Mouse (Mus musculus): Measurements from ENCODE around the gene Grik3. TPM values are rescaled to one million over a fixed set of nuclear protein-coding genes. Genes with fewer than 3 reads are reported as not detected.

Grik3 gene
- polyA plus RNA-seq, 1 experiment from 2014 or later: 0.41 TPM

- Histone ChIP-seq H3K9me3 (replicated peaks; ENCODE audit: control insufficient read depth, low read length) (no peaks in the 10 kb centered on the region), H3K27me3 (ENCODE audit: control insufficient read depth, insufficient read depth, low read length) (no peaks in the 10 kb centered on the region), H3K9ac (ENCODE audit: low read length) (no peak overlapping the region), H3K27ac (ENCODE audit: low read length) (no peak overlapping the region), H3K4me3 (replicated peaks; ENCODE audit: low read length) (no peak overlapping the region), H3K36me3 (ENCODE audit: control insufficient read depth, insufficient read depth, low read length) (no peaks in the 10 kb centered on the region), H3K4me2 (ENCODE audit: low read depth, low read length) (no peak overlapping the region), H3K4me1 (ENCODE audit: control insufficient read depth, insufficient read depth, low read length) (peaks cover 5% of the 10 kb centered on the region; the same call in 1 of the 2 replicates)
- ATAC-seq (ENCODE audit: insufficient read depth, low FRiP score): no peak
- 71% methylated on average over 3 of the region's 3 CpGs for WGBS
Observed at GRCm38 (mm10) chr4:125584676-125585075, 94.2 kb downstream of the Grik3 start.

DNA sequence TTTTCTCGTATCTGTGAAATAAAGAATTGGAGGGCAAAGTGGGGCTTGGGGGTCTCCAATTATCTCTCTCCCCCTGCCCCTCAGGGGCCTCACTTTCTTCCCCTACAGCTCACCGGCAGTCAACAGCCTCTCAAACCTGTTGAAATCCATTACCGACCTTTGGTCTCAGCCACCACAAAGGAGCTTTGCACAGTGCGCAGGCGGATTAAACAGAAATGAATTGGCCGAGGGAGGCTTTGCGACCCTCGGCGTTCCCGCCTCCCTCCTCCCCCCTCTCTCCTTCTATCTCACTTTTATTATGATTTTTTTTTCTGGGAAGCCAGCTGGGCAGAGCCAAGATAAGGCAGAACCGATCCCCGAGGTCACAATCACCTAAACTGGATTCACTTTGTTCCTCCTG, 97.1 kb downstream of the Grik3 start:
- H3K27ac ChIP-seq (ENCODE audit: low read length): no peak overlapping the region
- no peaks in the 10 kb centered on the region for H3K9me3 ChIP-seq (replicated peaks; ENCODE audit: control insufficient read depth, low read length)
- ATAC-seq (ENCODE audit: insufficient read depth, low FRiP score): no peak
- no peaks in the 10 kb centered on the region for H3K36me3 ChIP-seq (ENCODE audit: control insufficient read depth, insufficient read depth, low read length)
- peak overlapping the region; percentile 34 for H3K4me2 ChIP-seq (ENCODE audit: low read depth, low read length)
- WGBS: 11% methylated on average over 12 of the region's 12 CpGs
- peaks cover 5% of the 10 kb centered on the region; the same call in 1 of the 2 replicates for H3K4me1 ChIP-seq (ENCODE audit: control insufficient read depth, insufficient read depth, low read length)
- peak overlapping the region; percentile 6; the same call in 1 of the 2 replicates for H3K4me3 ChIP-seq (replicated peaks; ENCODE audit: low read length)
- H3K27me3 ChIP-seq (ENCODE audit: control insufficient read depth, insufficient read depth, low read length): no peaks in the 10 kb centered on the region
- no peak overlapping the region for H3K9ac ChIP-seq (ENCODE audit: low read length)

DNA sequence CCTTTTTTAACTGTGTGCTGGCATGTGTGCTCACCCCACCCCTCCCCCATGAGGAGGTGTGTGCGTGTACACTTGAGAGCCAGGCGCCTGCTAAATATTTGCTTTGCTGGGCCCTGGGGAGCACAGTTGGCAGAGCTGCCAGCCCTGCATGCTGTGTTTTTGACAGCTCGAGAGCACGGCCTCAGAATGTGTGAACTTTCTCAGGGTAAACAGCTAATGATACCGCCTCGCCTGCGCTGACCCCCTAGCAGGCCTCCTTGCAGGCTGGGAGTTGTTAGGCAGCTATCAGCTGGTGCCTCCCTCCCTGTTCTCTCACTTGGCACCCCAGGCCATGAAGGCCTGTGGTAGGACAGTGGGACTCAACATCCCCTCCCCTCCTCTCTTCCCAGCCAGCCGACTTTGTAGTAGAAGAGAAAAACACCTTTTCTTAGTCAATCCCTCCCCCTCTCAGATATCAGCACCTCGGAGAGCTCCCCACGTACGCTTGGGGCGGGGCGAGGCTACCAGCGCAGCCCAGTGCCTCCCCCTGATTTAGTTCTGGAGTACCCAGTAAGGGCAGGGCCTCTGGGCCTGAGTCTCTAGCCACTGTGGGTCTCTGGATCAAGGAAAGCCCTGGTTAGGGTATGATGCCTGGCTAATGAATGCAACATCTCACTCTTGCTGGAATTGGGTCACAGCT, 99.9 kb downstream of the Grik3 start:
- no peak overlapping the region for H3K4me3 ChIP-seq (replicated peaks; ENCODE audit: low read length)
- ATAC-seq (ENCODE audit: insufficient read depth, low FRiP score): peak; percentile 65; the same call in 1 of the 2 replicates
- H3K27ac ChIP-seq (ENCODE audit: low read length): no peak overlapping the region
- no peak overlapping the region for H3K9ac ChIP-seq (ENCODE audit: low read length)
- 6% methylated on average over 14 of the region's 14 CpGs for WGBS
- H3K4me2 ChIP-seq (ENCODE audit: low read depth, low read length): no peak overlapping the region
- H3K27me3 ChIP-seq (ENCODE audit: control insufficient read depth, insufficient read depth, low read length): no peaks in the 10 kb centered on the region
- H3K36me3 ChIP-seq (ENCODE audit: control insufficient read depth, insufficient read depth, low read length): no peaks in the 10 kb centered on the region
- no peaks in the 10 kb centered on the region for H3K9me3 ChIP-seq (replicated peaks; ENCODE audit: control insufficient read depth, low read length)
- peaks cover 5% of the 10 kb centered on the region; the same call in 1 of the 2 replicates for H3K4me1 ChIP-seq (ENCODE audit: control insufficient read depth, insufficient read depth, low read length)

DNA sequence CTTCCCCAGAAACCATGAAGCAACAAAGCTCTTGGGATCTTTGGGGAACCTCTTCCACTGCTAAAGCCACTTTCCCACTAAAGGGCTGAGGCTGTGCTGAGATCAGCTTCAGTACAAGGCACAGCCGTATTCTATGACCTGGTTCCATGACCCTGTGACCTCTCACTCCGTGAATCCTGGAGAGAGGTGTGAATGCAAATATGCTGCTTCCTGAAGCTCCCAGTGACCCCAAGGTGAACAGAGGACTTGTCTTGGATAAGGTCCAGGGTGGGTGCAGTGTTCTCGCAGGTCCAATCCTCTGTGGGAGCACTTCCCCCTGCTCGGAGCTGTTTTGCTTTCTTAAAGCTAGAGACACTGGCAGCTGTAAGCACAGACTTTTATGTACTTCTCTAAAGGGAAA, 102.2 kb downstream of the Grik3 start:
- Histone ChIP-seq H3K4me3 (replicated peaks; ENCODE audit: low read length) (no peak overlapping the region), H3K27ac (ENCODE audit: low read length) (no peak overlapping the region), H3K9ac (ENCODE audit: low read length) (no peak overlapping the region), H3K4me1 (ENCODE audit: control insufficient read depth, insufficient read depth, low read length) (peaks cover 5% of the 10 kb centered on the region; the same call in 1 of the 2 replicates), H3K27me3 (ENCODE audit: control insufficient read depth, insufficient read depth, low read length) (no peaks in the 10 kb centered on the region), H3K4me2 (ENCODE audit: low read depth, low read length) (no peak overlapping the region), H3K36me3 (ENCODE audit: control insufficient read depth, insufficient read depth, low read length) (no peaks in the 10 kb centered on the region), H3K9me3 (replicated peaks; ENCODE audit: control insufficient read depth, low read length) (no peaks in the 10 kb centered on the region)
- ATAC-seq (ENCODE audit: insufficient read depth, low FRiP score): no peak
- 23% methylated on average over 4 of the region's 4 CpGs for WGBS

DNA sequence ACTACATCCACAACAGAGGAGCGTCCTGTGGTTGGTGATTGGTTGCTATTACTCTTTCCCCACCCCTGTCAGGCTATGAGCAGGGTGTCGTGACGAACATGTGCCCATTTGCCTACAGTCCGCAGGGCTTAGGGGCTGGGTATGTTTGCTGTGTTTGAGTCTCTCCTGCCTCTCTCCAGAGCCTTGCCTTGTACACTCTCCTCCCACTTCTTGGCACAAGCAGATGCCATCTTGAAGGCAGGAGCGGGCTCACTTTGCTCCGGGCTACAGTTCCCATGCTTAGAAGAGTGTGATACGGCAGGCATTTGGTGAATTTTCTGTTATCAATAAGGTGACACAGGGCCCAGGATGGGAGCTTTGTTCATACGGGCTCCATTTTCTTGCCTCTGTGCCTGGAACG, 104.5 kb downstream of the Grik3 start:
- Histone ChIP-seq H3K4me3 (replicated peaks; ENCODE audit: low read length) (no peak overlapping the region), H3K9me3 (replicated peaks; ENCODE audit: control insufficient read depth, low read length) (no peaks in the 10 kb centered on the region), H3K4me1 (ENCODE audit: control insufficient read depth, insufficient read depth, low read length) (no peaks in the 10 kb centered on the region), H3K36me3 (ENCODE audit: control insufficient read depth, insufficient read depth, low read length) (no peaks in the 10 kb centered on the region), H3K9ac (ENCODE audit: low read length) (no peak overlapping the region), H3K4me2 (ENCODE audit: low read depth, low read length) (no peak overlapping the region), H3K27me3 (ENCODE audit: control insufficient read depth, insufficient read depth, low read length) (no peaks in the 10 kb centered on the region), H3K27ac (ENCODE audit: low read length) (no peak overlapping the region)
- no peak for ATAC-seq (ENCODE audit: insufficient read depth, low FRiP score)
- 80% methylated on average over 9 of the region's 9 CpGs for WGBS

DNA sequence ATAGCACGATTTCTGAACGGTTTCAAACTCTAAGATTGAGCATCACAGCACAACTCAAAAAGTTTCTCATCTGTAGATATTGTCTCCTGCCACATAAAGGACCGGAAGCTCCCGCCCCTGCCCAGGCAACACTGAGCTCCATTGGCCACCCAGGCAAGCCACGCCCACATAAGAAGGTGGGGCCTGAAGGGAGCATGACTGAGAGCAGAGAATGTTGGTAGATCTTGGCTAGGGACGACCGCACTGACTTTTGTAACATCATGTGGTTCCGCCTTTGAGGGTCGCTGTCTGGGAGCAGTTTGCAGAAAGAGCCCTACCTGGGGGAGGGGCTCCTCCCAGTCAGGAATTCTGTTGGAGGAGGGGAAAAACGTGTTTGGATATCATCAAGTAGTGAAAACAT, 108.2 kb downstream of the Grik3 start:
- H3K36me3 ChIP-seq (ENCODE audit: control insufficient read depth, insufficient read depth, low read length): no peaks in the 10 kb centered on the region
- no peaks in the 10 kb centered on the region for H3K27me3 ChIP-seq (ENCODE audit: control insufficient read depth, insufficient read depth, low read length)
- H3K9ac ChIP-seq (ENCODE audit: low read length): no peak overlapping the region
- H3K4me1 ChIP-seq (ENCODE audit: control insufficient read depth, insufficient read depth, low read length): no peaks in the 10 kb centered on the region
- H3K27ac ChIP-seq (ENCODE audit: low read length): no peak overlapping the region
- no peak overlapping the region for H3K4me3 ChIP-seq (replicated peaks; ENCODE audit: low read length)
- no peak for ATAC-seq (ENCODE audit: insufficient read depth, low FRiP score)
- no peaks in the 10 kb centered on the region for H3K9me3 ChIP-seq (replicated peaks; ENCODE audit: control insufficient read depth, low read length)
- no peak overlapping the region for H3K4me2 ChIP-seq (ENCODE audit: low read depth, low read length)
- 39% methylated on average over 10 of the region's 10 CpGs for WGBS

GRCm38 (mm10) chr4:125599510-125600005, 109.1 kb downstream of the Grik3 start:
- H3K27ac ChIP-seq (ENCODE audit: low read length): no peak overlapping the region
- no peak overlapping the region for H3K4me3 ChIP-seq (replicated peaks; ENCODE audit: low read length)
- no peaks in the 10 kb centered on the region for H3K27me3 ChIP-seq (ENCODE audit: control insufficient read depth, insufficient read depth, low read length)
- WGBS: 49% methylated on average over 3 of the region's 3 CpGs
- no peak overlapping the region for H3K4me2 ChIP-seq (ENCODE audit: low read depth, low read length)
- no peak overlapping the region for H3K9ac ChIP-seq (ENCODE audit: low read length)
- H3K9me3 ChIP-seq (replicated peaks; ENCODE audit: control insufficient read depth, low read length): no peaks in the 10 kb centered on the region
- no peak for ATAC-seq (ENCODE audit: insufficient read depth, low FRiP score)
- no peaks in the 10 kb centered on the region for H3K36me3 ChIP-seq (ENCODE audit: control insufficient read depth, insufficient read depth, low read length)
- no peaks in the 10 kb centered on the region for H3K4me1 ChIP-seq (ENCODE audit: control insufficient read depth, insufficient read depth, low read length)

- no peak for ATAC-seq (ENCODE audit: insufficient read depth, low FRiP score)
- no peak overlapping the region for H3K27ac ChIP-seq (ENCODE audit: low read length)
- no peaks in the 10 kb centered on the region for H3K36me3 ChIP-seq (ENCODE audit: control insufficient read depth, insufficient read depth, low read length)
- WGBS: 41% methylated on average over 8 of the region's 8 CpGs
- H3K27me3 ChIP-seq (ENCODE audit: control insufficient read depth, insufficient read depth, low read length): no peaks in the 10 kb centered on the region
- no peaks in the 10 kb centered on the region for H3K4me1 ChIP-seq (ENCODE audit: control insufficient read depth, insufficient read depth, low read length)
- H3K9me3 ChIP-seq (replicated peaks; ENCODE audit: control insufficient read depth, low read length): no peaks in the 10 kb centered on the region
- H3K9ac ChIP-seq (ENCODE audit: low read length): no peak overlapping the region
- no peak overlapping the region for H3K4me2 ChIP-seq (ENCODE audit: low read depth, low read length)
- H3K4me3 ChIP-seq (replicated peaks; ENCODE audit: low read length): no peak overlapping the region
Observed at GRCm38 (mm10) chr4:125600642-125601041, 110.1 kb downstream of the Grik3 start.

GRCm38 (mm10) chr4:125601301-125601700, 110.8 kb downstream of the Grik3 start:
- H3K4me1 ChIP-seq (ENCODE audit: control insufficient read depth, insufficient read depth, low read length): no peaks in the 10 kb centered on the region
- H3K9ac ChIP-seq (ENCODE audit: low read length): no peak overlapping the region
- no peak for ATAC-seq (ENCODE audit: insufficient read depth, low FRiP score)
- no peaks in the 10 kb centered on the region for H3K36me3 ChIP-seq (ENCODE audit: control insufficient read depth, insufficient read depth, low read length)
- WGBS: 38% methylated on average over 3 of the region's 3 CpGs
- H3K27me3 ChIP-seq (ENCODE audit: control insufficient read depth, insufficient read depth, low read length): no peaks in the 10 kb centered on the region
- no peak overlapping the region for H3K27ac ChIP-seq (ENCODE audit: low read length)
- no peaks in the 10 kb centered on the region for H3K9me3 ChIP-seq (replicated peaks; ENCODE audit: control insufficient read depth, low read length)
- no peak overlapping the region for H3K4me2 ChIP-seq (ENCODE audit: low read depth, low read length)
- no peak overlapping the region for H3K4me3 ChIP-seq (replicated peaks; ENCODE audit: low read length)

Data from stomach, embryonic 16.5 days (tissue).